Mouse (Mus musculus) liver, embryonic 14.5 days (tissue): ENCODE results near the gene Mfsd4b3. TPM values are rescaled to one million over a fixed set of nuclear protein-coding genes. Genes with fewer than 3 reads are reported as not detected.
"Not testable (repeated sequence)": the region's sequence is repeated elsewhere in the genome, so short reads cannot be mapped to it uniquely, and the experiment has no call there.

Experiments
- ATAC-seq: fragments of 200-750 bp; cut with Nextera tagmentation; 2 replicates; pipeline ENCODE4 v1.8.0; 2017; ENCODE audit warnings: moderate number of reproducible peaks, mild to moderate bottlenecking, moderate library complexity; ENCODE audit not compliant: insufficient read depth
- DNase-seq, 3 experiments: peaks; one replicate each; pipeline ENCODE4 v3.0.0-alpha.2; 2012 to 2013; ENCODE audit warnings: low read depth in 3 of 3, low spot score in 3 of 3
- H3K27ac ChIP-seq: fragments of 300-500 bp; sonication (generic); 2 replicates; pipeline ENCODE4 v1.5.1; 2014; ENCODE audit warnings: moderate library complexity, mild to moderate bottlenecking, control low read depth, inconsistent platforms
- H3K27me3 ChIP-seq: fragments of 300-500 bp; sonication (generic); 2 replicates; pipeline ENCODE4 v1.6.1; 2014; ENCODE audit warnings: mild to moderate bottlenecking, low read length, moderate library complexity; ENCODE audit not compliant: control insufficient read depth, insufficient read depth
- H3K36me3 ChIP-seq: fragments of 300-500 bp; sonication (generic); replicated peaks from 2 replicates; pipeline ENCODE4 v1.6.1; 2014; ENCODE audit warnings: low read depth; ENCODE audit not compliant: control insufficient read depth, insufficient read depth
- H3K4me1 ChIP-seq, 2 experiments: fragments of 200-500 bp in 1 of 2; fragments of 300-500 bp in 1 of 2; sonication (generic) in 1 of 2; replicated peaks; 2 replicates each; pipeline ENCODE4 v1.6.1; 2012 to 2014; ENCODE audit warnings: antibody characterized with exemption in 1 of 2, inconsistent platforms in 1 of 2, low read length in 1 of 2; ENCODE audit not compliant: control insufficient read depth in 2 of 2, insufficient read depth in 2 of 2
- H3K4me2 ChIP-seq: fragments of 300-500 bp; sonication (generic); 2 replicates; pipeline ENCODE4 v1.6.1; 2014; ENCODE audit warnings: low read depth, mild to moderate bottlenecking, control low read depth, moderate library complexity
- H3K4me3 ChIP-seq, 2 experiments: fragments of 200-500 bp in 1 of 2; fragments of 300-500 bp in 1 of 2; sonication (generic) in 1 of 2; 2 replicates each; pipeline ENCODE4 v1.5.1; 2012 to 2014; ENCODE audit warnings: low read depth in 2 of 2, low read length in 2 of 2, mild to moderate bottlenecking in 2 of 2, control low read depth in 1 of 2, inconsistent platforms in 1 of 2, moderate library complexity in 1 of 2; ENCODE audit not compliant: insufficient read depth in 1 of 2
- H3K9ac ChIP-seq: fragments of 300-500 bp; sonication (generic); replicated peaks from 2 replicates; pipeline ENCODE4 v1.6.1; 2014; ENCODE audit warnings: mild to moderate bottlenecking, control low read depth, moderate library complexity
- H3K9me3 ChIP-seq: fragments of 300-500 bp; sonication (generic); 2 replicates; pipeline ENCODE4 v1.6.1; 2016; ENCODE audit warnings: low read length, mixed read lengths; ENCODE audit not compliant: control insufficient read depth
- CTCF ChIP-seq: IDR thresholded peaks from 2 replicates; pipeline ENCODE4 v1.5.1; 2016; ENCODE audit warnings: antibody characterized with exemption, low read depth, control low read depth
- EP300 ChIP-seq: IDR thresholded peaks from 2 replicates; pipeline ENCODE4 v1.6.1; 2016; ENCODE audit warnings: antibody characterized with exemption, low read depth
- WGBS: fragments of 180-500 bp; shearing (Covaris S2); extraction: QIAGEN DNeasy Blood & Tissue Kit; methylation state at CpG from one replicate; pipeline ENCODE4 v1.1.7; 2014; ENCODE audit not compliant: insufficient replicate concordance; 5-methylcytosine and 5-hydroxymethylcytosine counted together
- polyA plus RNA-seq, 2 experiments: library from polyadenylated mRNA; depleted of rRNA in 1 of 2; stranded (reverse) in 1 of 2; unstranded in 1 of 2; fragments of >200 nt; fragmentation: Nextera tagmentation in 1 of 2; extraction: Ambion mirVana in 1 of 2; gene quantifications; 2 replicates each; pipeline versions ENCODE4 v1.2.1 to v1.2.3; 2012 to 2014

Mfsd4b3 gene
- 1.2 and 1.4 TPM in 2 replicates for polyA plus RNA-seq (2012; rRNA removed)
- 2.3 TPM in 2 replicates for polyA plus RNA-seq (2014; fragmentation: Nextera tagmentation; extraction: Ambion mirVana)

- peaks cover 0 to 4% of the 10 kb centered on the region in 2 experiments; a peak in 2 of 4 replicates for H3K4me1 ChIP-seq
- H3K27ac ChIP-seq, result no peak within 1 kb of the TSS
- peak within 1 kb of the TSS; percentile 45; the same call in 1 of the 2 replicates for H3K9ac ChIP-seq
- WGBS, result 1% methylated on average over 38 of the region's 38 CpGs
- ATAC-seq (peak; percentile 93), DNase-seq (peak; percentile 85 to 86 (median 85))
- TF ChIP-seq CTCF (peak; percentile 85), EP300 (no peak)
- H3K36me3 ChIP-seq, result no peaks in the 10 kb centered on the region
- H3K27me3 ChIP-seq, result no peaks in the 10 kb centered on the region
- H3K4me2 ChIP-seq, result peak within 1 kb of the TSS; percentile 59
- H3K9me3 ChIP-seq, result no peaks in the 10 kb centered on the region
- peak within 1 kb of the TSS; percentile 43 to 60 for H3K4me3 ChIP-seq
These were observed at the start of gene Mfsd4b3 for GRCm38 (mm10) chr10:39959761-39960440. Mfsd4b3 (minus strand) TSS chr10:39960153.

GRCm38 (mm10) chr10:40009591-40009990 is 49.6 kb upstream of the Mfsd4b3 start:
- no peaks in the 10 kb centered on the region for H3K27me3 ChIP-seq
- no peak for ATAC-seq
- H3K4me1 ChIP-seq, result no peaks in the 10 kb centered on the region
- H3K27ac ChIP-seq, result no peak overlapping the region
- no peaks in the 10 kb centered on the region for H3K9me3 ChIP-seq
- DNase-seq, result no peak
- 57% methylated on average over 11 of the region's 11 CpGs for WGBS
- H3K4me2 ChIP-seq, result no peak overlapping the region
- H3K9ac ChIP-seq, result no peak overlapping the region
- no peak for TF ChIP-seq CTCF
- no peak for TF ChIP-seq EP300
- H3K4me3 ChIP-seq, result no peak overlapping the region
- H3K36me3 ChIP-seq, result no peaks in the 10 kb centered on the region

- not testable (repeated sequence) for H3K4me3 ChIP-seq, H3K4me2 ChIP-seq, ATAC-seq, H3K36me3 ChIP-seq, H3K9ac ChIP-seq, H3K4me1 ChIP-seq, H3K27me3 ChIP-seq, DNase-seq, H3K27ac ChIP-seq, H3K9me3 ChIP-seq
- 59% methylated on average over 4 of the region's 4 CpGs for WGBS
These were observed 48.9 kb upstream of the Mfsd4b3 start for GRCm38 (mm10) chr10:40008847-40009246.

GRCm38 (mm10) chr10:40007953-40008352 is 48.0 kb upstream of the Mfsd4b3 start:
- Histone ChIP-seq H3K36me3 (no peaks in the 10 kb centered on the region), H3K9ac (no peak overlapping the region), H3K4me2 (no peak overlapping the region), H3K27me3 (no peaks in the 10 kb centered on the region), H3K4me1 (no peaks in the 10 kb centered on the region), H3K4me3 (no peak overlapping the region), H3K9me3 (no peaks in the 10 kb centered on the region), H3K27ac (no peak overlapping the region)
- 68% methylated on average over 4 of the region's 4 CpGs for WGBS
- DNase-seq (no peak), ATAC-seq (no peak)
- no peak for TF ChIP-seq EP300

- H3K36me3 ChIP-seq, result no peaks in the 10 kb centered on the region
- no peak for DNase-seq
- no peak for TF ChIP-seq EP300
- TF ChIP-seq CTCF, result no peak
- H3K27ac ChIP-seq, result no peak overlapping the region
- no peaks in the 10 kb centered on the region for H3K27me3 ChIP-seq
- no peak overlapping the region for H3K4me3 ChIP-seq
- WGBS, result 71% methylated on average over 10 of the region's 10 CpGs
- no peaks in the 10 kb centered on the region for H3K4me1 ChIP-seq
- H3K9ac ChIP-seq, result no peak overlapping the region
- H3K9me3 ChIP-seq, result no peaks in the 10 kb centered on the region
- no peak for ATAC-seq
- H3K4me2 ChIP-seq, result no peak overlapping the region
These were observed 47.0 kb upstream of the Mfsd4b3 start for GRCm38 (mm10) chr10:40006963-40007362.
